Mouse (Mus musculus): Measurements from ENCODE around the gene Hykk. TPM values are rescaled to one million over a fixed set of nuclear protein-coding genes. Genes with fewer than 3 reads are reported as not detected.
"Not testable (repeated sequence)": the region's sequence is repeated elsewhere in the genome, so short reads cannot be mapped to it uniquely, and the experiment has no call there.

Gene Hykk
- 1 to 10 TPM; 2.3 to 2.5 TPM for total RNA-seq (2021)

GRCm38 (mm10) chr9:54917010-54917677 is at the start of gene Hykk:
Gene Hykk (plus strand): TSS chr9:54917283.
- peak; percentile 85 for DNase-seq

- DNase-seq: no peak
Measured at GRCm38 (mm10) chr9:54878759-54879158, 38.3 kb upstream of the Hykk start.

GRCm38 (mm10) chr9:54892111-54892510 is 25.0 kb upstream of the Hykk start:
- no peak for DNase-seq

GRCm38 (mm10) chr9:54897097-54897496 is 20.0 kb upstream of the Hykk start:
- DNase-seq: no peak

GRCm38 (mm10) chr9:54909446-54909845 is 7.6 kb upstream of the Hykk start:
- no peak for DNase-seq

GRCm38 (mm10) chr9:54915576-54915975 is 1.5 kb upstream of the Hykk start:
- no peak for DNase-seq

- no peak for DNase-seq
Measured at GRCm38 (mm10) chr9:54916401-54916800, 682 bp upstream of the Hykk start.

- DNase-seq: no peak
Measured at GRCm38 (mm10) chr9:54918191-54918590, 1.1 kb downstream of the Hykk start.

- DNase-seq: no peak
Measured at GRCm38 (mm10) chr9:54918781-54919180, 1.7 kb downstream of the Hykk start.

- DNase-seq: no peak
Measured at GRCm38 (mm10) chr9:54919946-54920345, 2.9 kb downstream of the Hykk start.

- no peak for DNase-seq
Measured at GRCm38 (mm10) chr9:54930741-54931140, 13.7 kb downstream of the Hykk start.

- DNase-seq: no peak
Measured at GRCm38 (mm10) chr9:54931765-54932164, 14.7 kb downstream of the Hykk start.

GRCm38 (mm10) chr9:54932379-54932778 is 15.3 kb downstream of the Hykk start:
- no peak for DNase-seq

GRCm38 (mm10) chr9:54942071-54942470 is 25.0 kb downstream of the Hykk start:
- no peak for DNase-seq

GRCm38 (mm10) chr9:54944467-54944866 is 27.4 kb downstream of the Hykk start:
- DNase-seq: no peak

- DNase-seq: peak in 1 of 2 experiments; percentile 8
Measured at GRCm38 (mm10) chr9:54946256-54946655, 29.2 kb downstream of the Hykk start.

- DNase-seq: no peak
Measured at GRCm38 (mm10) chr9:54949465-54949864, 32.4 kb downstream of the Hykk start.

GRCm38 (mm10) chr9:54950162-54950561 is 33.1 kb downstream of the Hykk start:
- not testable (repeated sequence) for DNase-seq

GRCm38 (mm10) chr9:54950575-54951321 is 33.7 kb downstream of the Hykk start, which contains the start of the genes Psma4 and AY074887:
Gene Psma4 (plus strand): TSS chr9:54950790.
Gene AY074887 (minus strand): TSS chr9:54950998.
- peak; percentile 85 to 87 for DNase-seq

- no peak for DNase-seq
Measured at GRCm38 (mm10) chr9:54961059-54961458, 44.0 kb downstream of the Hykk start.

- DNase-seq: no peak
Measured at GRCm38 (mm10) chr9:54963669-54964068, 46.6 kb downstream of the Hykk start.

- DNase-seq: no peak
Measured at GRCm38 (mm10) chr9:54969972-54970637, 53.0 kb downstream of the Hykk start.

- DNase-seq: no peak
Measured at GRCm38 (mm10) chr9:54980674-54981073, 63.6 kb downstream of the Hykk start, which contains the start of gene Chrna5. Gene Chrna5 (plus strand): TSS chr9:54980880.

Measured in layer of hippocampus, postnatal 36 days (tissue).